Mouse (Mus musculus) neural tube, embryonic 12.5 days (tissue): Measurements from ENCODE around the gene Kat2a. TPM values are rescaled to one million over a fixed set of nuclear protein-coding genes. Genes with fewer than 3 reads are reported as not detected.

Experiments
- ATAC-seq: fragments of 200-750 bp; cut with Nextera tagmentation; 2 replicates; pipeline ENCODE4 v1.8.0; 2017; ENCODE audit warnings: low read depth, mild to moderate bottlenecking, moderate TSS enrichment, moderate library complexity; ENCODE audit not compliant: low FRiP score
- H3K27ac ChIP-seq: fragments of 300-500 bp; sonication (generic); 2 replicates; pipeline ENCODE4 v1.5.1; 2016
- H3K27me3 ChIP-seq: fragments of 300-500 bp; sonication (generic); replicated peaks from 2 replicates; pipeline ENCODE4 v1.6.1; 2016; ENCODE audit warnings: mild to moderate bottlenecking
- H3K36me3 ChIP-seq: fragments of 300-500 bp; sonication (generic); 2 replicates; pipeline ENCODE4 v1.6.1; 2016; ENCODE audit warnings: mild to moderate bottlenecking
- H3K4me1 ChIP-seq: fragments of 300-500 bp; sonication (generic); 2 replicates; pipeline ENCODE4 v1.6.1; 2016
- H3K4me2 ChIP-seq: fragments of 300-500 bp; sonication (generic); replicated peaks from 2 replicates; pipeline ENCODE4 v1.6.1; 2016; ENCODE audit warnings: mild to moderate bottlenecking
- H3K4me3 ChIP-seq: fragments of 300-500 bp; sonication (generic); 2 replicates; pipeline ENCODE4 v1.5.1; 2016
- H3K9ac ChIP-seq: fragments of 300-500 bp; sonication (generic); 2 replicates; pipeline ENCODE4 v1.6.1; 2016; ENCODE audit warnings: mild to moderate bottlenecking
- H3K9me3 ChIP-seq: fragments of 300-500 bp; sonication (generic); 2 replicates; pipeline ENCODE4 v1.6.1; 2016; ENCODE audit warnings: mild to moderate bottlenecking
- WGBS: fragments of 180-500 bp; shearing (Covaris S2); methylation state at CpG from one replicate; pipeline ENCODE4 v1.1.7; 2016; 5-methylcytosine and 5-hydroxymethylcytosine counted together
- polyA plus RNA-seq: library from polyadenylated mRNA; unstranded; fragments of >200 nt; fragmentation: Nextera tagmentation; extraction: Ambion mirVana; gene quantifications from 2 replicates; pipeline ENCODE4 v1.2.1, GENCODE M21; 2016

Kat2a gene
- polyA plus RNA-seq, 1 experiment from 2014 or later = 64.7 TPM

GRCm38 (mm10) chr11:100748620-100749019 lies 36.4 kb upstream of the Kat2a start:
- peaks cover 9% of the 10 kb centered on the region for H3K27me3 ChIP-seq
- no peak for ATAC-seq
- H3K9ac ChIP-seq = no peak overlapping the region
- H3K4me3 ChIP-seq = no peak overlapping the region
- 83% methylated on average over 4 of the region's 4 CpGs for WGBS
- no peak overlapping the region for H3K27ac ChIP-seq
- no peak overlapping the region for H3K4me2 ChIP-seq
- H3K9me3 ChIP-seq = no peaks in the 10 kb centered on the region
- H3K36me3 ChIP-seq = 0 out of 2 replicates have a peak, but pooled peaks cover 7% of the 10 kb centered on the region
- H3K4me1 ChIP-seq = peaks cover 5% of the 10 kb centered on the region; the same call in 1 of the 2 replicates

GRCm38 (mm10) chr11:100747114-100747513 lies 34.8 kb upstream of the Kat2a start:
- H3K36me3 ChIP-seq = 0 out of 2 replicates have a peak, but pooled peaks cover 7% of the 10 kb centered on the region
- ATAC-seq = no peak

DNA sequence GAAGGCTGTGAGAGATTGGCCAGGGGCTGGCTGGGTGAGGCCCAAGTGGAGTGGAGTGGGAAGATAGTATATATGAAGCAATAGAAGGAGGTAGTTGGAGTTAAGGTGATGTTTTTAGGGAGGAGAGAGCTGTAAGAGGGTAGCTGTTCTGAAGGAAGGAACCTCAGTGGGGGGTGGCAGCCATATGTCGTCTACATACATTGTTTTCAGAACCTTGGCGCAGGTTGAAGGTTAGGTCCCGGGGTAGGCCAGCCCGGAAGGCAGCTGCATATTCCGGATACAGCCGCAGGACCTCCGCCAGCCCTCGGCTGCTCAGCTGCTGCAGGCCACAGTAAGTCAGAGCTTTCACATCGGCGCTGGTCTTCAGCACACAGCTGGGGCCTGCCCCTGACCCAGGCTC lies 34.3 kb upstream of the Kat2a start:
- H3K27ac ChIP-seq = no peak overlapping the region
- H3K36me3 ChIP-seq = 0 out of 2 replicates have a peak, but pooled peaks cover 7% of the 10 kb centered on the region
- WGBS = 80% methylated on average over 10 of the region's 10 CpGs
- H3K27me3 ChIP-seq = peaks cover 9% of the 10 kb centered on the region
- H3K9me3 ChIP-seq = no peaks in the 10 kb centered on the region
- no peaks in the 10 kb centered on the region for H3K4me1 ChIP-seq
- H3K9ac ChIP-seq = no peak overlapping the region
- H3K4me3 ChIP-seq = no peak overlapping the region
- no peak for ATAC-seq
- no peak overlapping the region for H3K4me2 ChIP-seq

More at GRCm38 (mm10) chr11:100747114-100747513, 34.8 kb upstream of the Kat2a start:
- Histone ChIP-seq H3K9me3 (no peaks in the 10 kb centered on the region), H3K27ac (no peak overlapping the region), H3K9ac (no peak overlapping the region), H3K4me2 (no peak overlapping the region), H3K4me3 (no peak overlapping the region), H3K4me1 (peaks cover 3% of the 10 kb centered on the region; the same call in 1 of the 2 replicates), H3K27me3 (peaks cover 9% of the 10 kb centered on the region)
- 68% methylated on average over 5 of the region's 5 CpGs for WGBS

GRCm38 (mm10) chr11:100745085-100745484 lies 32.8 kb upstream of the Kat2a start:
- no peak overlapping the region for H3K4me2 ChIP-seq
- peaks cover 9% of the 10 kb centered on the region for H3K27me3 ChIP-seq
- no peak overlapping the region for H3K9ac ChIP-seq
- 14% methylated on average over 6 of the region's 6 CpGs for WGBS
- H3K4me3 ChIP-seq = no peak overlapping the region
- H3K27ac ChIP-seq = no peak overlapping the region
- H3K4me1 ChIP-seq = no peaks in the 10 kb centered on the region
- H3K9me3 ChIP-seq = no peaks in the 10 kb centered on the region
- H3K36me3 ChIP-seq = 0 out of 2 replicates have a peak, but pooled peaks cover 7% of the 10 kb centered on the region
- ATAC-seq = no peak

DNA sequence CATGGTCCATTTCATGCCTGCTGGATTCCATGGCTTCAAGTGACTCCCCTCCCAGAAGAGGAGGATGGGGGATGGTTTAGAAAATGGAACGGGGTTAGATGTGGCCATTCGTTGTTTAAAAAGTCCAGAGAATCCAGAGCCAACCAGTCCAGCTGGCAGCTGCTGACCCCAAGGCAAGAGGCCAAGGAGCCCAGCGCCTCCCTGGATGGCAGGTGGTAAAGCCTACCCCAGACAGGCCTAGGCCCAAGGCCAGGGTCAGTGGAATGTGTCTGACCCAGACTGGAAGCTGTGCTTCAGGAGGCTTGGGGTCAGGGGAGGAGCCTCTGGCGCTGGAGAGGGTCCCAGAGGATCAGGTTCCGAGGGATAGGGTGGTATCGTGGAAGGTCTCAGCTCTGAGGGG lies 29.1 kb upstream of the Kat2a start:
- Histone ChIP-seq H3K4me3 (no peak overlapping the region), H3K9ac (no peak overlapping the region), H3K36me3 (no peaks in the 10 kb centered on the region), H3K27ac (no peak overlapping the region), H3K9me3 (no peaks in the 10 kb centered on the region), H3K4me1 (peaks cover 16% of the 10 kb centered on the region), H3K27me3 (no peaks in the 10 kb centered on the region), H3K4me2 (no peak overlapping the region)
- 75% methylated on average over 6 of the region's 6 CpGs for WGBS
- no peak for ATAC-seq

DNA sequence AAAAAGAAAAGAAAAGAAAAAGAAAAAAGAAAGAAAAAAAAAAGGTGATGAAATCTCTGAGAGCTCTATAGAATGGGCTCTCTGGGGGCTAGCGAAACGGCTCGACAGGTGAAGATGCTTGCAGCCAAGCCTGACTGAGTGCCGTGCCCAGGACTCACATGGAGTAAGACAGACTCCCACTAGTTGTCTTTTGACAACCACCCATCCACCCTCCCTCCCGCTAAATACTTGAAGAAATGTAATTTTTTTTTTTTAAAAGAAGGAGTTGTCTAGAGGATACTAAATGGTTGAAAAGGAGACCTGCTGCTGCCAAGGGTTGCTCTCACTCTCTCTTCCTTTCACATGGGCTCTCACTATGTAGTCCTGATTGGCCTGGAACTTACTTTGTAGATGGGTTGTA lies 26.5 kb upstream of the Kat2a start:
- H3K9ac ChIP-seq = peak overlapping the region; percentile 45; the same call in 1 of the 2 replicates
- H3K27me3 ChIP-seq = no peaks in the 10 kb centered on the region
- no peaks in the 10 kb centered on the region for H3K9me3 ChIP-seq
- no peak overlapping the region for H3K27ac ChIP-seq
- H3K4me2 ChIP-seq = peak overlapping the region; percentile 94
- H3K4me3 ChIP-seq = peak overlapping the region; percentile 86; the same call in 1 of the 2 replicates
- no peak for ATAC-seq
- H3K36me3 ChIP-seq = no peaks in the 10 kb centered on the region
- WGBS = 22% methylated on average over 5 of the region's 5 CpGs
- peaks cover 24% of the 10 kb centered on the region for H3K4me1 ChIP-seq

GRCm38 (mm10) chr11:100738066-100738604 lies 25.9 kb upstream of the Kat2a start, which contains the start of gene Rab5c:
Gene Rab5c, minus strand, starts transcription at chr11:100738215.
- Histone ChIP-seq H3K36me3 (peaks cover 2% of the 10 kb centered on the region; the same call in 1 of the 2 replicates), H3K27me3 (no peaks in the 10 kb centered on the region), H3K9ac (peak within 1 kb of the TSS; percentile 90), H3K4me1 (peaks cover 24% of the 10 kb centered on the region), H3K4me2 (peak within 1 kb of the TSS; percentile 94), H3K9me3 (no peaks in the 10 kb centered on the region), H3K4me3 (peak within 1 kb of the TSS; percentile 86), H3K27ac (no peak within 1 kb of the TSS)
- under 1% methylated on average over 39 of the region's 39 CpGs for whole genome bisulfite sequencing
- peak; percentile 98 for ATAC-seq

GRCm38 (mm10) chr11:100737105-100737733 lies 25.0 kb upstream of the Kat2a start:
- H3K9me3 ChIP-seq = no peaks in the 10 kb centered on the region
- peak overlapping the region; percentile 90 for H3K9ac ChIP-seq
- WGBS = 2% methylated on average over 13 of the region's 13 CpGs
- H3K27me3 ChIP-seq = no peaks in the 10 kb centered on the region
- peaks cover 24% of the 10 kb centered on the region for H3K4me1 ChIP-seq
- peak overlapping the region; percentile 94 for H3K4me2 ChIP-seq
- peak overlapping the region; percentile 86 for H3K4me3 ChIP-seq
- no peak overlapping the region for H3K27ac ChIP-seq
- no peak for ATAC-seq
- peaks cover 11% of the 10 kb centered on the region; the same call in 1 of the 2 replicates for H3K36me3 ChIP-seq

DNA sequence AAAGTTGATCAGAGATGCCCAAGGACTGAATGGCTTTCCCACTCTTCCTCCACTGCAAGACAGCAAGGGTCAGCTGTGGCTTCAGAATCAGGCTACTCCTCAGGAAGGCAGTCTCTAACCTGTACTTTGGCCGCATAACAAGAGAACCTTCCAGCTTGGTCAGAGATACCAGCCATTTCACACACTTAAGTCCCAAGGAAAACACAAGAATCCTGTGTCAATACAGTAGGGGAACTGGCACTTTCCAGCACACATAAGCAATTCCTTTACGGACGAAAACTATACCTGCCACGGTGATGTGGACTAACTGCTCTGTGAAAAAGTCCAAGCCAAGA lies 24.4 kb upstream of the Kat2a start:
- peaks cover 24% of the 10 kb centered on the region for H3K4me1 ChIP-seq
- no peak for ATAC-seq
- peaks cover 12% of the 10 kb centered on the region; the same call in 1 of the 2 replicates for H3K36me3 ChIP-seq
- H3K4me2 ChIP-seq = peak overlapping the region; percentile 94
- 80% methylated on average over 4 of the region's 4 CpGs for WGBS
- H3K27me3 ChIP-seq = no peaks in the 10 kb centered on the region
- H3K9me3 ChIP-seq = no peaks in the 10 kb centered on the region
- peak overlapping the region; percentile 90 for H3K9ac ChIP-seq
- peak overlapping the region; percentile 86 for H3K4me3 ChIP-seq
- no peak overlapping the region for H3K27ac ChIP-seq

GRCm38 (mm10) chr11:100735954-100736745 lies 23.9 kb upstream of the Kat2a start:
- no peak overlapping the region for H3K27ac ChIP-seq
- H3K4me2 ChIP-seq = peak overlapping the region; percentile 94
- ATAC-seq = no peak
- 0 out of 2 replicates have a peak overlapping the region, but pooled peaks have one; percentile 17 for H3K9ac ChIP-seq
- H3K4me3 ChIP-seq = no peak overlapping the region
- H3K27me3 ChIP-seq = no peaks in the 10 kb centered on the region
- peaks cover 24% of the 10 kb centered on the region for H3K4me1 ChIP-seq
- 82% methylated on average over 14 of the region's 14 CpGs for WGBS
- peaks cover 12% of the 10 kb centered on the region; the same call in 1 of the 2 replicates for H3K36me3 ChIP-seq
- H3K9me3 ChIP-seq = no peaks in the 10 kb centered on the region

GRCm38 (mm10) chr11:100735134-100735865 lies 23.0 kb upstream of the Kat2a start:
- no peak for ATAC-seq
- Histone ChIP-seq H3K27ac (no peak overlapping the region), H3K9me3 (no peaks in the 10 kb centered on the region), H3K27me3 (no peaks in the 10 kb centered on the region), H3K9ac (no peak overlapping the region), H3K4me2 (peak overlapping the region; percentile 18), H3K4me3 (no peak overlapping the region), H3K36me3 (peaks cover 16% of the 10 kb centered on the region; the same call in 1 of the 2 replicates), H3K4me1 (peaks cover 24% of the 10 kb centered on the region)
- 90% methylated on average over 9 of the region's 9 CpGs for whole genome bisulfite sequencing
